Mouse (Mus musculus) testis, postnatal 14 days (tissue): ENCODE data around the gene Yeats4.
"Not testable (repeated sequence)": the region's sequence is repeated elsewhere in the genome, so short reads cannot be mapped to it uniquely, and the experiment has no call there.

Experiments
- DNase-seq: peaks from one replicate; pipeline ENCODE4 v3.0.0; 2021; ENCODE audit warnings: low spot score

The Yeats4 gene

GRCm38 (mm10) chr10:117224102-117224990 lies at the start of gene Yeats4:
TSS of gene Yeats4 (minus strand) at chr10:117224507.
- peak; percentile 93 for DNase-seq

GRCm38 (mm10) chr10:117272023-117272422 lies 47.7 kb upstream of the Yeats4 start:
- no peak for DNase-seq

GRCm38 (mm10) chr10:117259870-117260269 lies 35.6 kb upstream of the Yeats4 start:
- DNase-seq, result no peak

- DNase-seq, result no peak
These were observed 14.3 kb upstream of the Yeats4 start, which contains the start of gene 9530003J23Rik for GRCm38 (mm10) chr10:117238603-117239002. TSS of gene 9530003J23Rik (minus strand) at chr10:117238703.

GRCm38 (mm10) chr10:117235866-117236265 lies 11.6 kb upstream of the Yeats4 start:
- no peak for DNase-seq

- no peak for DNase-seq
These were observed 10.5 kb upstream of the Yeats4 start for GRCm38 (mm10) chr10:117234825-117235224.

- peak; percentile 60 for DNase-seq
These were observed 5.5 kb upstream of the Yeats4 start for GRCm38 (mm10) chr10:117229826-117230225.

GRCm38 (mm10) chr10:117226002-117226401 lies 1.7 kb upstream of the Yeats4 start:
- no peak for DNase-seq

- no peak for DNase-seq
These were observed 787 bp upstream of the Yeats4 start for GRCm38 (mm10) chr10:117225094-117225493.

- DNase-seq, result no peak
These were observed 577 bp downstream of the Yeats4 start for GRCm38 (mm10) chr10:117223758-117224101.

- DNase-seq, result no peak
These were observed 1.5 kb downstream of the Yeats4 start for GRCm38 (mm10) chr10:117222821-117223220.

GRCm38 (mm10) chr10:117218351-117218750 lies 6.0 kb downstream of the Yeats4 start:
- DNase-seq, result no peak

GRCm38 (mm10) chr10:117217246-117217840 lies 7.0 kb downstream of the Yeats4 start:
- DNase-seq, result no peak

GRCm38 (mm10) chr10:117216793-117217192 lies 7.5 kb downstream of the Yeats4 start:
- DNase-seq, result no peak

- DNase-seq, result no peak
These were observed 8.2 kb downstream of the Yeats4 start for GRCm38 (mm10) chr10:117216132-117216495.

GRCm38 (mm10) chr10:117215409-117216131 lies 8.7 kb downstream of the Yeats4 start:
- no peak for DNase-seq

GRCm38 (mm10) chr10:117211023-117211422 lies 13.3 kb downstream of the Yeats4 start:
- DNase-seq, result no peak

- peak; percentile 36 for DNase-seq
These were observed 14.8 kb downstream of the Yeats4 start for GRCm38 (mm10) chr10:117209469-117209938.

GRCm38 (mm10) chr10:117208787-117209186 lies 15.5 kb downstream of the Yeats4 start:
- DNase-seq, result not testable (repeated sequence)

- no peak for DNase-seq
These were observed 16.1 kb downstream of the Yeats4 start for GRCm38 (mm10) chr10:117208221-117208620.

GRCm38 (mm10) chr10:117206070-117206469 lies 18.2 kb downstream of the Yeats4 start:
- no peak for DNase-seq

- DNase-seq, result no peak
These were observed 20.7 kb downstream of the Yeats4 start for GRCm38 (mm10) chr10:117203558-117203981.
